In the genomic region with DNA sequence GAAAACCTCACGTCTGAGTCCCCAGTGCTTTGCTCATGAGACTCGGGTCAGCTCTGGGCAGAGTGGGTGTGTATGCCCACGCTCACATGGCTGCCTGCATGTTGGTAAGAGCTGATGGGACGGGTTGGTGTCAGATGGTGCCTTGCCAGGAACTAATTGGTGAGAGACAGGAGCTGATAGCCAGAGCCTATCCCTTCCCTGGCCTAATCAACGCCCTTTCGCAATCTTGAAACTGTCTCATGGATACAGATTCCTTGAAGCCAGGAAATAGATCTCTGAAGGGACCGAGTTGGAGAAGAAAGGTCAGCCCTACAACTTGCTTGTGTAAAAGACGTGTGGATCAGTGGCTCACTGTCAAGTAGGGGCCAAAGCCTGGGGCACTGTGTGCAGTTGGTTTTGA, we compare ENCODE assay signal across 18 mouse cellular contexts.
DNase-seq lines count a peak whose midpoint lies in the region; ATAC-seq and TF ChIP-seq lines count a peak whose summit lies in the region.
"Had no signal": no experiment of that assay in that cellular context is flagged by ENCODE, and none has a peak within 500 bp of the region (broad histone marks: within the 10 kb centered on the region; RNA-seq: fewer than 3 reads in every experiment).

No protein-coding gene starts in this region.

- no peak for TF ChIP-seq POLR2A in myocyte (IDR thresholded peaks at IDR 0.05; ENCODE audit: insufficient read length, low read depth)

- H3ac ChIP-seq in myocyte (ENCODE audit: control insufficient read depth, insufficient read length) = no peak overlapping the region

- peak; percentile 48; the same call in 1 of the 2 replicates for ATAC-seq in intestine, embryonic 15.5 days
- ATAC-seq in neural tube, embryonic 15.5 days (ENCODE audit: low FRiP score) = no peak
- ATAC-seq: activated CD4-positive, CD25-positive, alpha-beta regulatory T cell, adult 4 months; forebrain, embryonic 15.5 days; Patski had no signal

- H3K27ac ChIP-seq in heart, embryonic 10.5 days = no peak overlapping the region
- peak overlapping the region; percentile 80 for H3K27ac ChIP-seq in brown adipose tissue, adult 24 weeks (replicated peaks; ENCODE audit: low read depth, low read length)
- H3K27ac ChIP-seq in intestine, embryonic 15.5 days = no peak overlapping the region
- H3K27ac ChIP-seq in neural tube, embryonic 15.5 days (replicated peaks) = no peak overlapping the region
- H3K27ac ChIP-seq: embryonic facial prominence, embryonic 12.5 days; forebrain, embryonic 15.5 days; hindbrain, embryonic 15.5 days had no signal

- H3K27me3 ChIP-seq in heart, embryonic 10.5 days (ENCODE audit: insufficient read depth, poor library complexity, severe bottlenecking) = no peaks in the 10 kb centered on the region
- no peaks in the 10 kb centered on the region for H3K27me3 ChIP-seq in intestine, embryonic 15.5 days (replicated peaks)
- no peaks in the 10 kb centered on the region for H3K27me3 ChIP-seq in myocyte (ENCODE audit: control insufficient read depth, insufficient read depth, insufficient read length)
- H3K27me3 ChIP-seq in neural tube, embryonic 15.5 days (replicated peaks) = no peaks in the 10 kb centered on the region
- H3K27me3 ChIP-seq: embryonic facial prominence, embryonic 12.5 days; forebrain, embryonic 15.5 days; hindbrain, embryonic 15.5 days; Patski had no signal

- H3K79me2 ChIP-seq in myocyte (ENCODE audit: control insufficient read depth, insufficient read depth) = no peaks in the 10 kb centered on the region

- H3K9me3 ChIP-seq in heart, embryonic 10.5 days = no peaks in the 10 kb centered on the region
- no peaks in the 10 kb centered on the region for H3K9me3 ChIP-seq in intestine, embryonic 15.5 days
- H3K9me3 ChIP-seq in neural tube, embryonic 15.5 days (replicated peaks) = no peaks in the 10 kb centered on the region
- H3K9me3 ChIP-seq: embryonic facial prominence, embryonic 12.5 days; forebrain, embryonic 15.5 days; hindbrain, embryonic 15.5 days had no signal

- no peak overlapping the region for H3K4me2 ChIP-seq in intestine, embryonic 15.5 days (replicated peaks)
- H3K4me2 ChIP-seq in myocyte (ENCODE audit: low read depth) = no peak overlapping the region
- H3K4me2 ChIP-seq in neural tube, embryonic 15.5 days = no peak overlapping the region
- H3K4me2 ChIP-seq: embryonic facial prominence, embryonic 12.5 days; forebrain, embryonic 15.5 days; hindbrain, embryonic 15.5 days had no signal

- peak; percentile 73 for DNase-seq in heart, embryonic 10.5 days (ENCODE audit: low spot score)
- no peak for DNase-seq in heart, adult 8-10 months (ENCODE audit: low spot score)
- no peak for DNase-seq in gastrocnemius, postnatal 36 days
- DNase-seq: adrenal gland, postnatal 25 days; cerebellum, adult 11 months; cerebellum, adult 9-10 months; cerebellum, postnatal 25 days; gastrocnemius, postnatal 10 days; heart, postnatal 10 days had no signal

- H3K4me3 ChIP-seq in heart, embryonic 10.5 days = no peak overlapping the region
- no peak overlapping the region for H3K4me3 ChIP-seq in brown adipose tissue, adult 24 weeks (ENCODE audit: insufficient read depth, low read depth, low read length)
- H3K4me3 ChIP-seq in intestine, embryonic 15.5 days (replicated peaks) = no peak overlapping the region
- no peak overlapping the region for H3K4me3 ChIP-seq in myocyte
- no peak overlapping the region for H3K4me3 ChIP-seq in neural tube, embryonic 15.5 days (replicated peaks)
- H3K4me3 ChIP-seq: embryonic facial prominence, embryonic 12.5 days; forebrain, embryonic 15.5 days; hindbrain, embryonic 15.5 days had no signal

- H3K4me1 ChIP-seq in heart, embryonic 10.5 days = peaks cover 7% of the 10 kb centered on the region; the same call in 1 of the 2 replicates
- H3K4me1 ChIP-seq in brown adipose tissue, adult 24 weeks (ENCODE audit: control insufficient read depth, insufficient read depth, insufficient read length, low read length) = peaks cover 7% of the 10 kb centered on the region
- no peaks in the 10 kb centered on the region for H3K4me1 ChIP-seq in intestine, embryonic 15.5 days (replicated peaks)
- H3K4me1 ChIP-seq in neural tube, embryonic 15.5 days = no peaks in the 10 kb centered on the region
- H3K4me1 ChIP-seq: embryonic facial prominence, embryonic 12.5 days; forebrain, embryonic 15.5 days; hindbrain, embryonic 15.5 days had no signal

- intact Hi-C loops in gastrocnemius, postnatal 36 days (cut with DNase I) = loop anchor here (5.0 kb wide), 1 partner anchor 58 kb away; no protein-coding TSS in a partner anchor

- no peaks in the 10 kb centered on the region for H3K36me3 ChIP-seq in heart, embryonic 10.5 days
- H3K36me3 ChIP-seq in intestine, embryonic 15.5 days = no peaks in the 10 kb centered on the region
- H3K36me3 ChIP-seq in myocyte (ENCODE audit: control insufficient read depth, insufficient read depth) = no peaks in the 10 kb centered on the region
- no peaks in the 10 kb centered on the region for H3K36me3 ChIP-seq in neural tube, embryonic 15.5 days
- H3K36me3 ChIP-seq: embryonic facial prominence, embryonic 12.5 days; forebrain, embryonic 15.5 days; hindbrain, embryonic 15.5 days had no signal

- 43% methylated on average over 8 of the region's 8 CpGs for WGBS in heart, embryonic 10.5 days
- 69% methylated on average over 8 of the region's 8 CpGs for WGBS in intestine, embryonic 15.5 days
- WGBS in neural tube, embryonic 15.5 days = 87% methylated on average over 8 of the region's 8 CpGs

- no peak overlapping the region for H3K9ac ChIP-seq in intestine, embryonic 15.5 days
- H3K9ac ChIP-seq in neural tube, embryonic 15.5 days (replicated peaks) = no peak overlapping the region
- H3K9ac ChIP-seq: embryonic facial prominence, embryonic 12.5 days; forebrain, embryonic 15.5 days; hindbrain, embryonic 15.5 days had no signal

TF ChIP-seq in myocyte, 11 proteins besides CTCF, POLR2A, EP300 and RAD21:
- TF ChIP-seq TCF12 (IDR thresholded peaks at IDR 0.05; ENCODE audit: insufficient read depth, poor library complexity, severe bottlenecking) (no peak), CEBPB (IDR thresholded peaks at IDR 0.05; ENCODE audit: insufficient read depth, poor library complexity, severe bottlenecking) (0 out of 2 replicates have a peak, but pooled peaks have one; percentile 7)
